Mouse (Mus musculus): ENCODE measurements around the gene 3110040N11Rik. TPM values are rescaled to one million over a fixed set of nuclear protein-coding genes. Genes with fewer than 3 reads are reported as not detected.
A peak's percentile ranks its signal among the peaks of the same experiment; 100 is the strongest.
"Not testable (repeated sequence)": the region's sequence is repeated elsewhere in the genome, so short reads cannot be mapped to it uniquely, and the experiment has no call there.

The 3110040N11Rik gene
- polyA plus RNA-seq (2014; fragmentation: Nextera tagmentation; extraction: Ambion mirVana): 48.8 and 57.5 TPM in 2 replicates

- Histone ChIP-seq H3K9me3 (ENCODE audit: control insufficient read depth, low read length) (no peaks in the 10 kb centered on the region), H3K4me2 (ENCODE audit: low read length) (peak within 1 kb of the TSS; percentile 78), H3K4me3 (replicated peaks; ENCODE audit: low read depth, low read length) (peak within 1 kb of the TSS; percentile 54), H3K4me1 (ENCODE audit: control insufficient read depth, insufficient read depth, low read length) (peaks cover 9% of the 10 kb centered on the region), H3K27me3 (ENCODE audit: control insufficient read depth, insufficient read depth, low read length) (no peaks in the 10 kb centered on the region), H3K27ac (replicated peaks; ENCODE audit: low read depth, low read length) (peak within 1 kb of the TSS; percentile 99), H3K36me3 (ENCODE audit: control insufficient read depth, insufficient read depth, low read length) (peaks cover 27% of the 10 kb centered on the region), H3K9ac (replicated peaks; ENCODE audit: low read length) (peak within 1 kb of the TSS; percentile 79)
- 1% methylated on average over 38 of the region's 38 CpGs for WGBS
- ATAC-seq (ENCODE audit: low FRiP score, low TSS enrichment): peak; percentile 93
- peak; percentile 96 for DNase-seq
These were observed at the start of gene 3110040N11Rik for GRCm38 (mm10) chr7:81789095-81789757. Gene 3110040N11Rik (minus strand): TSS chr7:81789478.

- not testable (repeated sequence) for ATAC-seq (ENCODE audit: low FRiP score, low TSS enrichment); H3K27ac ChIP-seq (replicated peaks; ENCODE audit: low read depth, low read length); H3K4me1 ChIP-seq (ENCODE audit: control insufficient read depth, insufficient read depth, low read length); H3K4me3 ChIP-seq (replicated peaks; ENCODE audit: low read depth, low read length); DNase-seq; H3K36me3 ChIP-seq (ENCODE audit: control insufficient read depth, insufficient read depth, low read length); H3K27me3 ChIP-seq (ENCODE audit: control insufficient read depth, insufficient read depth, low read length); H3K9ac ChIP-seq (replicated peaks; ENCODE audit: low read length); H3K9me3 ChIP-seq (ENCODE audit: control insufficient read depth, low read length); H3K4me2 ChIP-seq (ENCODE audit: low read length)
- 89% methylated on average over 5 of the region's 5 CpGs for WGBS
These were observed 48.5 kb upstream of the 3110040N11Rik start for GRCm38 (mm10) chr7:81837771-81838170.

DNA sequence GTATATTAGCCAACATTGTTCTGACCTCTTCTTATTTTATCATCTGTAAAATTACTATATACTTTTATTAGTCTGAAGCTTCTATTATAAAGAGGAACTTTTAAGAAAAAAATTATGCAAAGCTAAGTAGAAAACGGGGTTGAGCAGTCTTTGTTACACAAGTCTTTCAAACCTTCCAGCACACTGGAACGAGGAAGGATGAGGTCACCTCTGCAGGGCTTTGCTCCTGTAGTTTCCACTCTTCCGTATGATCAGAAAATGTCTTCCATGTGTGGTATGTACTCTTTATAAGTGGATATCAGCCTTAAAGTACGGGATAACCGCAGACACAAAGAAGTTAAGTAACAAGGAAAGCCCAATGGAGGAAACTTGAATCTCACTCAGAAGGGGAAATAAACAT is 46.2 kb upstream of the 3110040N11Rik start:
- Histone ChIP-seq H3K4me2 (ENCODE audit: low read length) (no peak overlapping the region), H3K4me1 (ENCODE audit: control insufficient read depth, insufficient read depth, low read length) (no peaks in the 10 kb centered on the region), H3K36me3 (ENCODE audit: control insufficient read depth, insufficient read depth, low read length) (no peaks in the 10 kb centered on the region), H3K27me3 (ENCODE audit: control insufficient read depth, insufficient read depth, low read length) (no peaks in the 10 kb centered on the region), H3K4me3 (replicated peaks; ENCODE audit: low read depth, low read length) (no peak overlapping the region), H3K9me3 (ENCODE audit: control insufficient read depth, low read length) (no peaks in the 10 kb centered on the region), H3K27ac (replicated peaks; ENCODE audit: low read depth, low read length) (no peak overlapping the region), H3K9ac (replicated peaks; ENCODE audit: low read length) (no peak overlapping the region)
- ATAC-seq (ENCODE audit: low FRiP score, low TSS enrichment) (no peak), DNase-seq (no peak)
- 93% methylated on average over 5 of the region's 5 CpGs for WGBS

DNA sequence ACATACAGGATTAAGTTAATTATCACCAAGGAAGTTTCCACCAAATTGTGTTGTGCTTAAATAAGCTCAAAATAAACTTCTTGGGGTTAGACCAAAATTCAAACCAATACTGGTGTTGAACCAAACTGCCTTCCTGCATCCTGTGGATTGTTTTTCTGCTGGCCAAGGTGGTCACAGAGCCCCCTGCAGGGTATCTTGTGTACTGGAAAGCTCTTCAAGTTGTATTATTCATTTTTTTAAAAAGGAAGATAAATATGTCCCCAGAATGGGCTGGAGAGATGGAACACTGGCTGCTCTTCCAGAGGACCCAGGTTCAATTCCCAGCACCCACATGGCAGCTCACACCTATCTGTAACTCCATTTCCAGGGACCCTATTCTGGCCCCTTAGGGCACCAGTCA is 45.6 kb upstream of the 3110040N11Rik start:
- ATAC-seq (ENCODE audit: low FRiP score, low TSS enrichment): no peak
- Histone ChIP-seq H3K9ac (replicated peaks; ENCODE audit: low read length) (no peak overlapping the region), H3K4me2 (ENCODE audit: low read length) (no peak overlapping the region), H3K36me3 (ENCODE audit: control insufficient read depth, insufficient read depth, low read length) (no peaks in the 10 kb centered on the region), H3K4me1 (ENCODE audit: control insufficient read depth, insufficient read depth, low read length) (no peaks in the 10 kb centered on the region), H3K4me3 (replicated peaks; ENCODE audit: low read depth, low read length) (no peak overlapping the region), H3K27ac (replicated peaks; ENCODE audit: low read depth, low read length) (no peak overlapping the region), H3K9me3 (ENCODE audit: control insufficient read depth, low read length) (no peaks in the 10 kb centered on the region), H3K27me3 (ENCODE audit: control insufficient read depth, insufficient read depth, low read length) (no peaks in the 10 kb centered on the region)
- no peak for DNase-seq

DNA sequence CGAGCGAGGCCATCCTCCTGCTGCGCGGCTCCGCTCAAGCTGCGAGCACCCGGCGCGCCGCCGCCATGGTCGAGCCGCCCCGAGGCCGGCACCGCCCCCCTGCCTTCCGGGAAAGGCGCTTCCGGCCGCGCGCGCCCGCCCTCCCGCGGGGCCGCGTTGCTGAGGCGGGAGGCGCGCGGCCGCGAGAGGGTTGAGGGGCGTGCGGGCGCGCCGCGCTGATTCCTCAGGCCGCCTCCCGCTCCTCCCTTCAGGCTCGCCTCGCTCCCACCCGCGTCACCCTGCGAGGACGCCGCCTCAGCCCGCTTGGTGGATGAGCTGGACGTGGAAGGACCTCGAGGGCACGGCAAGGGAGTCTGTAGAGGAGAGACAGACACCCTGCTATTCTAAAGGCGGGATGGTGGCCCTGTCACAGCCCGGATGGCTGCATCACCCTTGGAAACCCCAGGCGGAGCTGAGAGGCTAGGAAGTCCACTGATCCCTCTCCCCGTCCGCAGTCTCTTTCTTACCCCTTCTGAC is 40.2 kb upstream of the 3110040N11Rik start, which contains the start of gene Btbd1:
Gene Btbd1 (minus strand): TSS at position 53 of the 516 bp plus-strand sequence.
- peak within 1 kb of the TSS; percentile 73 for H3K4me2 ChIP-seq (ENCODE audit: low read length)
- no peaks in the 10 kb centered on the region for H3K36me3 ChIP-seq (ENCODE audit: control insufficient read depth, insufficient read depth, low read length)
- ATAC-seq (ENCODE audit: low FRiP score, low TSS enrichment) (peak; percentile 93), DNase-seq (peak; percentile 97)
- WGBS: under 1% methylated on average over 56 of the region's 58 CpGs
- H3K9ac ChIP-seq (replicated peaks; ENCODE audit: low read length): peak within 1 kb of the TSS; percentile 84
- peaks cover 34% of the 10 kb centered on the region for H3K4me1 ChIP-seq (ENCODE audit: control insufficient read depth, insufficient read depth, low read length)
- H3K27ac ChIP-seq (replicated peaks; ENCODE audit: low read depth, low read length): peak within 1 kb of the TSS; percentile 97
- no peaks in the 10 kb centered on the region for H3K9me3 ChIP-seq (ENCODE audit: control insufficient read depth, low read length)
- peak within 1 kb of the TSS; percentile 78 for H3K4me3 ChIP-seq (replicated peaks; ENCODE audit: low read depth, low read length)
- H3K27me3 ChIP-seq (ENCODE audit: control insufficient read depth, insufficient read depth, low read length): no peaks in the 10 kb centered on the region

DNA sequence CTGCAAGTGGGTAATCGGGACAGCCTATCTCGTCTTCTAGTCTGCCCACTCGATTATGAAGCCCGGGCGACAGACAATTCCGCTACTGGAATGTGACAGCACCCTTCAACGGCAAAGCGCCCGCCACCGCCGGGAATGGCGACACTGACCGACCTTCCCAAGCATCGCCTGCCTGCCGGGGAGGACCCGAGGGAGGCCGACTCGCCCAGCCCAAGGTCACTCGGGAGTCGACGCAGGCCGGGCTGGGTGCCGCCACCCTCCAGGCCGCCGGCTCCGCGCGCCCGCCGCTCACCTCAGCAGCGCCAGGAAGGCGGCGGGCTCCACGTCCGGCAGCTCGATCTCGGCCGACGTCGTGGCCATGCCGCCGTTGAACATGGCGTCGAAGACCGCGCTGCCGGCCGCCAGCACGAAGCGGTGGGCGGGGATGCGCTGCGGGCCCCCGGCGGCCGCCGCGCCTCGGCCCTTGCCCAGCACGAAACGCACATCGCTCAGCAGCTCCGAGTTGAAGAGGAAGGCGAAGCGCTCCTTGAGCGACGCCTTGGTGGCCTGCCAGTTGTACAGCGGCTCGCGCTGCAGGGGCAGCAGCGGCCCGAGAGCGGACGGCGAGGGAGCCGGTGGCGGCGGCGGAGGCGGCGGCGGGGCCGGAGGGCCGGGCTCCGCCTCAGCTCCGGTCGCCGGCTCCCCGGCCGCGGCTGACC is 39.6 kb upstream of the 3110040N11Rik start:
- WGBS: under 1% methylated on average over 86 of the region's 91 CpGs
- Histone ChIP-seq H3K36me3 (ENCODE audit: control insufficient read depth, insufficient read depth, low read length) (no peaks in the 10 kb centered on the region), H3K4me1 (ENCODE audit: control insufficient read depth, insufficient read depth, low read length) (peaks cover 34% of the 10 kb centered on the region), H3K9ac (replicated peaks; ENCODE audit: low read length) (peak overlapping the region; percentile 84), H3K9me3 (ENCODE audit: control insufficient read depth, low read length) (no peaks in the 10 kb centered on the region), H3K27ac (replicated peaks; ENCODE audit: low read depth, low read length) (peak overlapping the region; percentile 97), H3K4me3 (replicated peaks; ENCODE audit: low read depth, low read length) (peak overlapping the region; percentile 78), H3K27me3 (ENCODE audit: control insufficient read depth, insufficient read depth, low read length) (no peaks in the 10 kb centered on the region), H3K4me2 (ENCODE audit: low read length) (peak overlapping the region; percentile 73)
- DNase-seq (peak; percentile 65), ATAC-seq (ENCODE audit: low FRiP score, low TSS enrichment) (peak; percentile 80)

DNA sequence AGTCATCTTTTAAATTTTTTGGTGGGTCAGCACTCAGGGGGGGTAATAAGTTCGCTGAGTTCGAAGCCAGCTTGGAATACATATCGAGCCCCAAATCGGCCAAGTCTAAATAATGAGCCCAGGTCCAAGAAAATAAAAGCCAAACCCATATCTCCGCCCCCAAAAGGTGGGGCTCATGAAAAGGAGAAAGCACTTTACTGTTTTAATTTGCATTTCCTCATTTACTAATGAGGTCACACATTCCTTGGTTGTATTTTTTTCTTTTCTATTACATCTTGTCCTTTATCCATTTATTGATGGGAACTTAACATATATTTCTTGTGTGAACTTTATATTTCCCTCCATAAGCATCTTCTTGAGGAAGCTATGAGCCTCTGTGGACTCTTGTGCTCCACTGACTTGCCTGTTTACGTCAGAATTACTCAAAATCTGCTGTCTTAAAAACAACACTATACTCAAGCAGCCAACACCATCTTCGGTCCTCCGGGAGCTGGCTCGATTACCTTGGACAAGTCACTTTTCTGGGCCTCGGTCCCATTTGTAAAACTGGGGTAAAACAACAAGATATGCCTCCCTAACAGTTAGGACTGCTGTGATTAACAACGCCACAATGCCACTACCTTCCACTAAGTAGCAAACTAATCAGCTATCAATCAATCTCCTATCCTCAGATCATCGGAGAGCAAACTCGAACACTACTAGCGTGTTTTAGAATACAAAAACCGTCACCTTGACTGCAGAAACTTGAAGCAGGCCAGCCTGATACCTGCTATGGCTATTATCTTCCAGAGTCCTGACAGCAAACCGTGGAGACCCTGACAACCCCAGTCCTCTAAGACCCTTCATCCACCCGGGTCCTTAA is 38.8 kb upstream of the 3110040N11Rik start:
- H3K36me3 ChIP-seq (ENCODE audit: control insufficient read depth, insufficient read depth, low read length): no peaks in the 10 kb centered on the region
- peak overlapping the region; percentile 97 for H3K27ac ChIP-seq (replicated peaks; ENCODE audit: low read depth, low read length)
- peak overlapping the region; percentile 73 for H3K4me2 ChIP-seq (ENCODE audit: low read length)
- H3K4me3 ChIP-seq (replicated peaks; ENCODE audit: low read depth, low read length): peak overlapping the region; percentile 78
- no peaks in the 10 kb centered on the region for H3K27me3 ChIP-seq (ENCODE audit: control insufficient read depth, insufficient read depth, low read length)
- DNase-seq (no peak), ATAC-seq (ENCODE audit: low FRiP score, low TSS enrichment) (peak; percentile 14; the same call in 1 of the 2 replicates)
- H3K9me3 ChIP-seq (ENCODE audit: control insufficient read depth, low read length): no peaks in the 10 kb centered on the region
- peaks cover 34% of the 10 kb centered on the region for H3K4me1 ChIP-seq (ENCODE audit: control insufficient read depth, insufficient read depth, low read length)
- H3K9ac ChIP-seq (replicated peaks; ENCODE audit: low read length): peak overlapping the region; percentile 84
- WGBS: 26% methylated on average over 17 of the region's 17 CpGs

- no peak overlapping the region for H3K9ac ChIP-seq (replicated peaks; ENCODE audit: low read length)
- ATAC-seq (ENCODE audit: low FRiP score, low TSS enrichment) (no peak), DNase-seq (peak; percentile 16)
- H3K36me3 ChIP-seq (ENCODE audit: control insufficient read depth, insufficient read depth, low read length): no peaks in the 10 kb centered on the region
- WGBS: 49% methylated on average over 3 of the region's 3 CpGs
- no peaks in the 10 kb centered on the region for H3K27me3 ChIP-seq (ENCODE audit: control insufficient read depth, insufficient read depth, low read length)
- no peak overlapping the region for H3K4me3 ChIP-seq (replicated peaks; ENCODE audit: low read depth, low read length)
- H3K27ac ChIP-seq (replicated peaks; ENCODE audit: low read depth, low read length): no peak overlapping the region
- H3K4me1 ChIP-seq (ENCODE audit: control insufficient read depth, insufficient read depth, low read length): peaks cover 34% of the 10 kb centered on the region
- peak overlapping the region; percentile 26; the same call in 1 of the 2 replicates for H3K4me2 ChIP-seq (ENCODE audit: low read length)
- H3K9me3 ChIP-seq (ENCODE audit: control insufficient read depth, low read length): no peaks in the 10 kb centered on the region
These were observed 36.1 kb upstream of the 3110040N11Rik start for GRCm38 (mm10) chr7:81825381-81825780.

Measured in midbrain, embryonic 14.5 days (tissue).